ENCODE assay signal across 8 mouse cellular contexts in genomic region chr8:4239193-4239890, GRCm38 (mm10). TPM values are rescaled to one million over a fixed set of nuclear protein-coding genes. Genes with fewer than 3 reads are reported as not detected.
DNase-seq lines count a peak whose midpoint lies in the region; ATAC-seq and TF ChIP-seq lines count a peak whose summit lies in the region.

No protein-coding gene starts in this region.

- H3K36me3 ChIP-seq in lung, postnatal 0 days (ENCODE audit: insufficient read depth, low read length): peaks cover 15% of the 10 kb centered on the region; the same call in 1 of the 2 replicates
- peaks cover 34% of the 10 kb centered on the region for H3K36me3 ChIP-seq in limb, embryonic 14.5 days (ENCODE audit: control insufficient read depth, insufficient read depth, low read length)
- H3K36me3 ChIP-seq in stomach, embryonic 14.5 days (ENCODE audit: control insufficient read depth, insufficient read depth, low read length): peaks cover 23% of the 10 kb centered on the region

- H3K27me3 ChIP-seq in lung, postnatal 0 days (replicated peaks; ENCODE audit: insufficient read depth, low read length): no peaks in the 10 kb centered on the region
- no peaks in the 10 kb centered on the region for H3K27me3 ChIP-seq in limb, embryonic 14.5 days (ENCODE audit: control insufficient read depth, insufficient read depth, low read length)
- H3K27me3 ChIP-seq in stomach, embryonic 14.5 days (ENCODE audit: control insufficient read depth, insufficient read depth, low read length): no peaks in the 10 kb centered on the region

- peak overlapping the region; percentile 85 for H3K4me2 ChIP-seq in lung, postnatal 0 days (replicated peaks; ENCODE audit: low read depth, low read length)
- peak overlapping the region; percentile 86 for H3K4me2 ChIP-seq in limb, embryonic 14.5 days (replicated peaks; ENCODE audit: low read depth, low read length, severe bottlenecking)
- peak overlapping the region; percentile 76 for H3K4me2 ChIP-seq in stomach, embryonic 14.5 days (replicated peaks; ENCODE audit: low read depth, low read length)

- no peaks in the 10 kb centered on the region for H3K9me3 ChIP-seq in lung, postnatal 0 days (ENCODE audit: low read length)
- H3K9me3 ChIP-seq in limb, embryonic 14.5 days (ENCODE audit: control insufficient read depth, low read length): no peaks in the 10 kb centered on the region
- H3K9me3 ChIP-seq in stomach, embryonic 14.5 days (ENCODE audit: control insufficient read depth, low read depth, low read length): no peaks in the 10 kb centered on the region

- TF ChIP-seq POLR2A in limb, embryonic 14.5 days (IDR thresholded peaks at IDR 0.05; ENCODE audit: borderline replicate concordance, extremely low read depth, insufficient read depth, insufficient read length): no peak

- H3K4me3 ChIP-seq in lung, postnatal 0 days (ENCODE audit: low read depth, low read length): peak overlapping the region; percentile 77
- peak overlapping the region; percentile 82 for H3K4me3 ChIP-seq in limb, embryonic 14.5 days (replicated peaks; ENCODE audit: low read length)
- H3K4me3 ChIP-seq in stomach, embryonic 14.5 days (ENCODE audit: low read depth, low read length): peak overlapping the region; percentile 74

- TF ChIP-seq EP300 in lung, postnatal 0 days (IDR thresholded peaks at IDR 0.05): no peak

- TF ChIP-seq CTCF in lung, postnatal 0 days (IDR thresholded peaks at IDR 0.05): no peak

- H3K9ac ChIP-seq in lung, postnatal 0 days (replicated peaks; ENCODE audit: low read depth): peak overlapping the region; percentile 78
- peak overlapping the region; percentile 88 for H3K9ac ChIP-seq in limb, embryonic 14.5 days (ENCODE audit: low read depth, low read length, severe bottlenecking)
- peak overlapping the region; percentile 56 for H3K9ac ChIP-seq in stomach, embryonic 14.5 days (replicated peaks; ENCODE audit: low read depth, low read length)

- 9% methylated on average over 19 of the region's 19 CpGs for WGBS in lung, postnatal 0 days
- WGBS in limb, embryonic 14.5 days: 13% methylated on average over 19 of the region's 19 CpGs
- WGBS in stomach, embryonic 14.5 days: 11% methylated on average over 19 of the region's 19 CpGs

- DNase-seq in lung, postnatal 0 days (ENCODE audit: low spot score): peak; percentile 35
- DNase-seq in lung, postnatal 36 days: no peak
- no peak for DNase-seq in limb, embryonic 14.5 days (ENCODE audit: low spot score)
- no peak for DNase-seq in urinary bladder, adult 2 months (ENCODE audit: low spot score)
- no peak for DNase-seq in MN1 (ENCODE audit: low spot score)
- no peak for DNase-seq in cerebellum, adult 11 months

- ATAC-seq in lung, postnatal 0 days: peak; percentile 7
- ATAC-seq in erythroid progenitor cell, adult 5-6 weeks (replicated peaks; ENCODE audit: low FRiP score, poor library complexity, severe bottlenecking): peak; percentile 7
- ATAC-seq in limb, embryonic 14.5 days (ENCODE audit: low FRiP score, low read depth): no peak
- ATAC-seq in stomach, embryonic 14.5 days (ENCODE audit: insufficient number of reproducible peaks, insufficient read depth, low FRiP score, low read depth): peak; percentile 24

- peak overlapping the region; percentile 95 for H3K27ac ChIP-seq in lung, postnatal 0 days (ENCODE audit: low read length)
- peak overlapping the region; percentile 84; the same call in 1 of the 2 replicates for H3K27ac ChIP-seq in limb, embryonic 14.5 days (replicated peaks; ENCODE audit: low read depth, low read length)
- peak overlapping the region; percentile 80 for H3K27ac ChIP-seq in stomach, embryonic 14.5 days (ENCODE audit: low read length)

- peaks cover 9% of the 10 kb centered on the region; the same call in 1 of the 2 replicates for H3K4me1 ChIP-seq in lung, postnatal 0 days (ENCODE audit: insufficient read depth, low read depth, low read length)
- H3K4me1 ChIP-seq in limb, embryonic 14.5 days (ENCODE audit: control insufficient read depth, insufficient read depth, low read length): peaks cover 16% of the 10 kb centered on the region
- H3K4me1 ChIP-seq in stomach, embryonic 14.5 days (ENCODE audit: control insufficient read depth, insufficient read depth, low read length): peaks cover 17% of the 10 kb centered on the region

RNA-seq across cellular contexts. Expression of gene Gm49320, which starts 0.7 kb away (rescaled TPM):
- polyA plus RNA-seq in lung, postnatal 0 days (2015; fragmentation: Nextera tagmentation; extraction: Ambion mirVana): 0.25 and 0.86 TPM in 2 replicates
- total RNA-seq in erythroid progenitor cell, adult 5-6 weeks (2015; ENCODE audit: low replicate concordance): 2.5 TPM in 1 of 2 replicates, not detected in the other
- not detected in 2 replicates for total RNA-seq in erythroid progenitor cell, adult 5-6 weeks (2017; ENCODE audit: low replicate concordance)
- 8.5 and 10.2 TPM in 2 replicates for polyA plus RNA-seq in limb, embryonic 14.5 days (2012; rRNA removed)
- 1.2 and 1.3 TPM in 2 replicates for polyA plus RNA-seq in limb, embryonic 14.5 days (2014; fragmentation: Nextera tagmentation; extraction: Ambion mirVana)
- 2.4 and 2.7 TPM in 2 replicates for polyA plus RNA-seq in stomach, embryonic 14.5 days (2014; fragmentation: Nextera tagmentation; extraction: Ambion mirVana)
- polyA plus RNA-seq in urinary bladder, adult 2 months (2012; rRNA removed): 4.3 and 5.9 TPM in 2 replicates

RNA-seq across cellular contexts. Expression of gene Map2k7, which starts 0.8 kb away (rescaled TPM):
- 22.9 and 23.6 TPM in 2 replicates for polyA plus RNA-seq in lung, postnatal 0 days (2015; fragmentation: Nextera tagmentation; extraction: Ambion mirVana)
- total RNA-seq in erythroid progenitor cell, adult 5-6 weeks (2015; ENCODE audit: low replicate concordance): 25.2 and 25.6 TPM in 2 replicates
- 16.9 and 20.3 TPM in 2 replicates for total RNA-seq in erythroid progenitor cell, adult 5-6 weeks (2017; ENCODE audit: low replicate concordance)
- polyA plus RNA-seq in limb, embryonic 14.5 days (2012; rRNA removed): 65.3 and 68.3 TPM in 2 replicates
- polyA plus RNA-seq in limb, embryonic 14.5 days (2014; fragmentation: Nextera tagmentation; extraction: Ambion mirVana): 18.5 and 25.8 TPM in 2 replicates
- polyA plus RNA-seq in stomach, embryonic 14.5 days (2014; fragmentation: Nextera tagmentation; extraction: Ambion mirVana): 22.0 and 26.0 TPM in 2 replicates
- polyA plus RNA-seq in urinary bladder, adult 2 months (2012; rRNA removed): 39.9 and 50.3 TPM in 2 replicates

RNA-seq across cellular contexts. Expression of gene Tgfbr3l, which starts 8.7 kb away (rescaled TPM):
- polyA plus RNA-seq in lung, postnatal 0 days (2015; fragmentation: Nextera tagmentation; extraction: Ambion mirVana): 2.2 and 4.3 TPM in 2 replicates
- total RNA-seq in erythroid progenitor cell, adult 5-6 weeks (2015; ENCODE audit: low replicate concordance): not detected in 2 replicates
- not detected in 2 replicates for total RNA-seq in erythroid progenitor cell, adult 5-6 weeks (2017; ENCODE audit: low replicate concordance)
- polyA plus RNA-seq in limb, embryonic 14.5 days (2012; rRNA removed): 63.0 and 98.7 TPM in 2 replicates
- polyA plus RNA-seq in limb, embryonic 14.5 days (2014; fragmentation: Nextera tagmentation; extraction: Ambion mirVana): 4.6 and 5.3 TPM in 2 replicates
- polyA plus RNA-seq in stomach, embryonic 14.5 days (2014; fragmentation: Nextera tagmentation; extraction: Ambion mirVana): 4.9 and 5.3 TPM in 2 replicates
- 31.6 and 33.6 TPM in 2 replicates for polyA plus RNA-seq in urinary bladder, adult 2 months (2012; rRNA removed)

RNA-seq across cellular contexts. Expression of gene Lrrc8e, which starts 12.7 kb away (rescaled TPM):
- 6.0 and 7.8 TPM in 2 replicates for polyA plus RNA-seq in lung, postnatal 0 days (2015; fragmentation: Nextera tagmentation; extraction: Ambion mirVana)
- not detected in 2 replicates for total RNA-seq in erythroid progenitor cell, adult 5-6 weeks (2015; ENCODE audit: low replicate concordance)
- total RNA-seq in erythroid progenitor cell, adult 5-6 weeks (2017; ENCODE audit: low replicate concordance): 0.76 TPM in 1 of 2 replicates, not detected in the other
- 0.30 and 0.36 TPM in 2 replicates for polyA plus RNA-seq in limb, embryonic 14.5 days (2012; rRNA removed)
- 0.37 and 0.40 TPM in 2 replicates for polyA plus RNA-seq in limb, embryonic 14.5 days (2014; fragmentation: Nextera tagmentation; extraction: Ambion mirVana)
- 3.5 and 3.6 TPM in 2 replicates for polyA plus RNA-seq in stomach, embryonic 14.5 days (2014; fragmentation: Nextera tagmentation; extraction: Ambion mirVana)
- polyA plus RNA-seq in urinary bladder, adult 2 months (2012; rRNA removed): 15.4 and 15.9 TPM in 2 replicates

RNA-seq across cellular contexts. Expression of gene Snapc2, which starts 13.5 kb away (rescaled TPM):
- 27.5 and 28.9 TPM in 2 replicates for polyA plus RNA-seq in lung, postnatal 0 days (2015; fragmentation: Nextera tagmentation; extraction: Ambion mirVana)
- 4.2 and 10.5 TPM in 2 replicates for total RNA-seq in erythroid progenitor cell, adult 5-6 weeks (2015; ENCODE audit: low replicate concordance)
- total RNA-seq in erythroid progenitor cell, adult 5-6 weeks (2017; ENCODE audit: low replicate concordance): 3.2 and 6.7 TPM in 2 replicates
- polyA plus RNA-seq in limb, embryonic 14.5 days (2012; rRNA removed): 52.6 and 61.4 TPM in 2 replicates
- 50.6 and 55.8 TPM in 2 replicates for polyA plus RNA-seq in limb, embryonic 14.5 days (2014; fragmentation: Nextera tagmentation; extraction: Ambion mirVana)
- 57.1 and 61.9 TPM in 2 replicates for polyA plus RNA-seq in stomach, embryonic 14.5 days (2014; fragmentation: Nextera tagmentation; extraction: Ambion mirVana)
- polyA plus RNA-seq in urinary bladder, adult 2 months (2012; rRNA removed): 50.9 and 56.7 TPM in 2 replicates
